Mouse (Mus musculus) monocyte, adult 2 months (primary cell): ENCODE measurements around the gene Efcab6.

Experiments
- DNase-seq, 2 experiments: peaks; one replicate each; pipeline ENCODE4 v3.0.0; 2022; ENCODE audit warnings: low spot score in 2 of 2, low read depth in 1 of 2

The Efcab6 gene

GRCm38 (mm10) chr15:83978865-83979264 is 86.3 kb downstream of the Efcab6 start:
- no peak for DNase-seq

- DNase-seq: no peak
These were observed 88.1 kb downstream of the Efcab6 start for GRCm38 (mm10) chr15:83977108-83977507.

- no peak for DNase-seq
These were observed 93.0 kb downstream of the Efcab6 start for GRCm38 (mm10) chr15:83972206-83972605.

GRCm38 (mm10) chr15:83967802-83968201 is 97.4 kb downstream of the Efcab6 start:
- DNase-seq: no peak

- no peak for DNase-seq
These were observed 100.1 kb downstream of the Efcab6 start for GRCm38 (mm10) chr15:83965126-83965525.

GRCm38 (mm10) chr15:83958376-83958775 is 106.8 kb downstream of the Efcab6 start:
- DNase-seq: no peak

GRCm38 (mm10) chr15:83956996-83957395 is 108.2 kb downstream of the Efcab6 start:
- no peak for DNase-seq

GRCm38 (mm10) chr15:83955948-83956707 is 109.1 kb downstream of the Efcab6 start:
- DNase-seq: no peak

- DNase-seq: no peak
These were observed 115.3 kb downstream of the Efcab6 start for GRCm38 (mm10) chr15:83949729-83950491.

- DNase-seq: no peak
These were observed 125.5 kb downstream of the Efcab6 start for GRCm38 (mm10) chr15:83939703-83940102.

GRCm38 (mm10) chr15:83938466-83938865 is 126.7 kb downstream of the Efcab6 start:
- no peak for DNase-seq

GRCm38 (mm10) chr15:83936506-83936905 is 128.7 kb downstream of the Efcab6 start:
- DNase-seq: no peak

GRCm38 (mm10) chr15:83934816-83935215 is 130.4 kb downstream of the Efcab6 start:
- DNase-seq: no peak

- DNase-seq: no peak
These were observed 139.8 kb downstream of the Efcab6 start for GRCm38 (mm10) chr15:83925338-83925737.

- no peak for DNase-seq
These were observed 140.5 kb downstream of the Efcab6 start for GRCm38 (mm10) chr15:83924656-83925055.

GRCm38 (mm10) chr15:83915376-83915775 is 149.8 kb downstream of the Efcab6 start:
- no peak for DNase-seq

GRCm38 (mm10) chr15:83913028-83913714 is 152.0 kb downstream of the Efcab6 start:
- no peak for DNase-seq

- DNase-seq: no peak
These were observed 158.7 kb downstream of the Efcab6 start for GRCm38 (mm10) chr15:83906472-83906871.

GRCm38 (mm10) chr15:83897286-83897685 is 167.9 kb downstream of the Efcab6 start:
- DNase-seq: no peak

- DNase-seq: no peak
These were observed 169.2 kb downstream of the Efcab6 start for GRCm38 (mm10) chr15:83896011-83896410.

GRCm38 (mm10) chr15:83894261-83894660 is 170.9 kb downstream of the Efcab6 start:
- no peak for DNase-seq

GRCm38 (mm10) chr15:83892871-83893270 is 172.3 kb downstream of the Efcab6 start:
- no peak for DNase-seq
